8 mouse cellular contexts compared by ENCODE assay signal in the genomic region with DNA sequence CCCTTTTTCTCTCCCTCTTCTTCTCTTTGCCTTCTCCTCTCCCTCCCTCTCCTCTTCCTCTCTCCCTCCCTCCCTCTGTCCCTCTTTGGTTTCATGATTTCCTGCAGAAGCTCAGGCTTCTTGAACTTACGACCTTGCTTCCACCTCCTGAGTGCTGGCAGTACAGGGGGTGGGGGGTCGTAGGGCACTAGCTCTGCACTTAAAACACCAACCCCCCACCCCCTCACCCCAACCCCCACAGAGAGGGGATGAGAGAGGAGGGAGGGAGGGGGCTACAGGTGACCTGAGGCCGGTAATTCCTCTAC. TPM values are rescaled to one million over a fixed set of nuclear protein-coding genes. Genes with fewer than 3 reads are reported as not detected.
DNase-seq lines count a peak whose midpoint lies in the region; ATAC-seq and TF ChIP-seq lines count a peak whose summit lies in the region.

No protein-coding gene starts in this region.

- no peak for DNase-seq in kidney, adult 8-10 months
- no peak for DNase-seq in hindbrain, postnatal 0 days (ENCODE audit: low spot score)
- DNase-seq in neural tube, embryonic 10.5 days (ENCODE audit: extremely low spot score, low spot score) = peak; percentile 29
- no peak for DNase-seq in urinary bladder, postnatal 14 days (ENCODE audit: low spot score)
- no peak for DNase-seq in frontal cortex, postnatal 14 days (ENCODE audit: low spot score in 2 of 2)

- peaks cover 14% of the 10 kb centered on the region for H3K36me3 ChIP-seq in kidney, embryonic 15.5 days
- H3K36me3 ChIP-seq in hindbrain, postnatal 0 days (ENCODE audit: insufficient read depth, low read length) = no peaks in the 10 kb centered on the region

- no peaks in the 10 kb centered on the region; the same call in 1 of the 2 replicates for H3K9me3 ChIP-seq in kidney, embryonic 15.5 days (replicated peaks)
- no peaks in the 10 kb centered on the region for H3K9me3 ChIP-seq in hindbrain, postnatal 0 days (ENCODE audit: low read length)

- peak; percentile 20 for ATAC-seq in kidney, embryonic 15.5 days (replicated peaks; ENCODE audit: low FRiP score)
- no peak for ATAC-seq in hindbrain, postnatal 0 days
- ATAC-seq in erythroid progenitor cell, adult 5-6 weeks (replicated peaks; ENCODE audit: low FRiP score, poor library complexity, severe bottlenecking) = no peak

- no peaks in the 10 kb centered on the region for H3K27me3 ChIP-seq in kidney, embryonic 15.5 days
- H3K27me3 ChIP-seq in hindbrain, postnatal 0 days (ENCODE audit: insufficient read depth, low read length) = no peaks in the 10 kb centered on the region

- no peak for TF ChIP-seq CTCF in bone marrow macrophage, adult 2 months (IDR thresholded peaks at IDR 0.05; ENCODE audit: low read depth, low read length)
- TF ChIP-seq CTCF in hindbrain, postnatal 0 days (IDR thresholded peaks at IDR 0.05; ENCODE audit: low read depth) = no peak

- peak overlapping the region; percentile 89 for H3K27ac ChIP-seq in kidney, embryonic 15.5 days
- H3K27ac ChIP-seq in bone marrow macrophage, adult 2 months (ENCODE audit: insufficient read depth, low read depth, low read length) = peak overlapping the region; percentile 90
- 0 out of 2 replicates have a peak overlapping the region, but pooled peaks have one; percentile 59 for H3K27ac ChIP-seq in hindbrain, postnatal 0 days

- peak overlapping the region; percentile 57 for H3K4me3 ChIP-seq in kidney, embryonic 15.5 days (replicated peaks)
- peak overlapping the region; percentile 85 for H3K4me3 ChIP-seq in bone marrow macrophage, adult 2 months (ENCODE audit: insufficient read depth, low read length)
- peak overlapping the region; percentile 47 for H3K4me3 ChIP-seq in hindbrain, postnatal 0 days (ENCODE audit: low read length)

- TF ChIP-seq POLR2A in bone marrow macrophage, adult 2 months (IDR thresholded peaks at IDR 0.05; ENCODE audit: borderline replicate concordance, low read depth, low read length) = no peak

- peak overlapping the region; percentile 67 for H3K4me2 ChIP-seq in kidney, embryonic 15.5 days
- peak overlapping the region; percentile 78 for H3K4me2 ChIP-seq in hindbrain, postnatal 0 days (ENCODE audit: low read depth, low read length)

- WGBS in kidney, embryonic 15.5 days = 0% methylated on average over 3 of the region's 3 CpGs
- 11% methylated on average over 3 of the region's 3 CpGs for WGBS in hindbrain, postnatal 0 days

- peaks cover 17% of the 10 kb centered on the region for H3K4me1 ChIP-seq in kidney, embryonic 15.5 days
- peaks cover 9% of the 10 kb centered on the region for H3K4me1 ChIP-seq in bone marrow macrophage, adult 2 months (ENCODE audit: control insufficient read depth, insufficient read depth, low read length)
- H3K4me1 ChIP-seq in hindbrain, postnatal 0 days (ENCODE audit: insufficient read depth, low read length) = no peaks in the 10 kb centered on the region

- H3K9ac ChIP-seq in kidney, embryonic 15.5 days = peak overlapping the region; percentile 63
- peak overlapping the region; percentile 51 for H3K9ac ChIP-seq in hindbrain, postnatal 0 days (replicated peaks; ENCODE audit: low read length)

RNA-seq across cellular contexts. Expression of gene Casp8, which starts 0.8 kb away (rescaled TPM):
- 41.3 and 41.8 TPM in 2 replicates for polyA plus RNA-seq in kidney, embryonic 15.5 days (2015; fragmentation: Nextera tagmentation; extraction: Ambion mirVana)
- 97.4 and 98.2 TPM in 2 replicates for polyA plus RNA-seq in bone marrow macrophage, adult 2 months (2012; ENCODE audit: insufficient read depth, insufficient read length, missing spikeins)
- total RNA-seq in hindbrain, postnatal 0 days (2014; rRNA removed) = 2.8 and 3.0 TPM in 2 replicates
- polyA plus RNA-seq in hindbrain, postnatal 0 days (2015; fragmentation: Nextera tagmentation; extraction: Ambion mirVana) = 5.0 and 5.4 TPM in 2 replicates
- 31.0 and 39.4 TPM in 2 replicates for total RNA-seq in erythroid progenitor cell, adult 5-6 weeks (2015; ENCODE audit: low replicate concordance)
- 13.9 and 18.5 TPM in 2 replicates for total RNA-seq in erythroid progenitor cell, adult 5-6 weeks (2017; ENCODE audit: low replicate concordance)
